Mouse (Mus musculus) effector memory CD4-positive, alpha-beta T cell, adult 7 months (primary cell): ENCODE data around the gene AC134908.4. TPM values are rescaled to one million over a fixed set of nuclear protein-coding genes. Genes with fewer than 3 reads are reported as not detected.

Experiments
- polyA plus RNA-seq: library from polyadenylated mRNA; unstranded; fragments of 100-300 nt; shearing (Covaris generic); gene quantifications from one replicate; pipeline ENCODE4 v1.2.1, GENCODE M21; 2017

The AC134908.4 gene
- polyA plus RNA-seq = not detected

GRCm38 (mm10) chr17:25795609-25796092 lies at the start of gene AC134908.4:
Gene AC134908.4 (minus strand): TSS chr17:25795659.

GRCm38 (mm10) chr17:25844396-25844901 lies 49.0 kb upstream of the AC134908.4 start, which contains the start of gene Rhot2:
Gene Rhot2 (minus strand): TSS chr17:25844851.

GRCm38 (mm10) chr17:25841117-25841880 lies 45.8 kb upstream of the AC134908.4 start, which contains the start of gene Gm20683:
Gene Gm20683 (minus strand): TSS chr17:25841763.

GRCm38 (mm10) chr17:25837076-25837410 lies 41.6 kb upstream of the AC134908.4 start, which contains the start of gene Rhbdl1:
Gene Rhbdl1 (minus strand): TSS chr17:25837295.

GRCm38 (mm10) chr17:25833291-25833663 lies 37.8 kb upstream of the AC134908.4 start, which contains the start of gene Stub1:
Gene Stub1 (minus strand): TSS chr17:25833404.

GRCm38 (mm10) chr17:25828712-25829557 lies 33.5 kb upstream of the AC134908.4 start, which contains the start of gene Jmjd8:
Gene Jmjd8 (plus strand): TSS chr17:25828867.

GRCm38 (mm10) chr17:25823452-25823851 lies 28.0 kb upstream of the AC134908.4 start, which contains the start of gene Wdr24:
Gene Wdr24 (plus strand): TSS chr17:25823627.

GRCm38 (mm10) chr17:25808789-25809605 lies 13.5 kb upstream of the AC134908.4 start, which contains the start of gene Fbxl16:
Gene Fbxl16 (plus strand): TSS chr17:25809085.

GRCm38 (mm10) chr17:25796951-25797369 lies 1.5 kb upstream of the AC134908.4 start, which contains the start of gene Metrn:
Gene Metrn (minus strand): TSS chr17:25797136.

GRCm38 (mm10) chr17:25792615-25793014 lies 2.8 kb downstream of the AC134908.4 start, which contains the start of gene Fam173a:
Gene Fam173a (minus strand): TSS chr17:25792901.

GRCm38 (mm10) chr17:25786280-25786679 lies 9.2 kb downstream of the AC134908.4 start, which contains the start of gene Ccdc78:
Gene Ccdc78 (plus strand): TSS chr17:25786580.

GRCm38 (mm10) chr17:25785281-25785745 lies 10.1 kb downstream of the AC134908.4 start, which contains the start of gene Haghl:
Gene Haghl (minus strand): TSS chr17:25785673.

GRCm38 (mm10) chr17:25773549-25774120 lies 21.8 kb downstream of the AC134908.4 start, which contains the start of gene Narfl:
Gene Narfl (plus strand): TSS chr17:25773776.

GRCm38 (mm10) chr17:25754241-25754640 lies 41.2 kb downstream of the AC134908.4 start, which contains the start of gene Msln:
Gene Msln (minus strand): TSS chr17:25754378.

Other genes starting within 250 kb of the AC134908.4 start
- gene Sox8, start 225.0 kb downstream of the AC134908.4 start, polyA plus RNA-seq = not detected
- 15.7 TPM for gene Lmf1, start 216.6 kb downstream of the AC134908.4 start, polyA plus RNA-seq
- not detected for gene Gng13, start 78.5 kb downstream of the AC134908.4 start, polyA plus RNA-seq
- gene Chtf18, start 68.2 kb downstream of the AC134908.4 start, polyA plus RNA-seq = 5.7 TPM
- 4.0 TPM for gene Rpusd1, start 68.0 kb downstream of the AC134908.4 start, polyA plus RNA-seq
- not detected for gene Mslnl, start 59.6 kb downstream of the AC134908.4 start, polyA plus RNA-seq
- gene Msln, start 41.3 kb downstream of the AC134908.4 start, polyA plus RNA-seq = 0.67 TPM
- gene Narfl, start 21.9 kb downstream of the AC134908.4 start, polyA plus RNA-seq = 20.4 TPM
- gene Haghl, start 10.0 kb downstream of the AC134908.4 start, polyA plus RNA-seq = 26.4 TPM
- 0.69 TPM for gene Ccdc78, start 9.1 kb downstream of the AC134908.4 start, polyA plus RNA-seq
- 121 TPM for gene Fam173a, start 2.8 kb downstream of the AC134908.4 start, polyA plus RNA-seq
- 26.0 TPM for gene Metrn, start 1.5 kb upstream of the AC134908.4 start, polyA plus RNA-seq
- 0.18 TPM for gene Fbxl16, start 13.4 kb upstream of the AC134908.4 start, polyA plus RNA-seq
- gene Wdr24, start 28.0 kb upstream of the AC134908.4 start, polyA plus RNA-seq = 24.5 TPM
- 18.4 TPM for gene Jmjd8, start 33.2 kb upstream of the AC134908.4 start, polyA plus RNA-seq
- gene Stub1, start 37.7 kb upstream of the AC134908.4 start, polyA plus RNA-seq = 132 TPM
- gene Rhbdl1, start 41.6 kb upstream of the AC134908.4 start, polyA plus RNA-seq = 0.55 TPM
- 0.46 TPM for gene Gm20683, start 46.1 kb upstream of the AC134908.4 start, polyA plus RNA-seq
- 18.4 TPM for gene Rhot2, start 49.2 kb upstream of the AC134908.4 start, polyA plus RNA-seq
- gene Wdr90, start 65.8 kb upstream of the AC134908.4 start, polyA plus RNA-seq = 11.1 TPM
- gene Mcrip2, start 73.1 kb upstream of the AC134908.4 start, polyA plus RNA-seq = 4.1 TPM
- 41.4 TPM for gene Mettl26, start 79.4 kb upstream of the AC134908.4 start, polyA plus RNA-seq
- gene Wfikkn1, start 85.2 kb upstream of the AC134908.4 start, polyA plus RNA-seq = 0.49 TPM
- 15.3 TPM for gene Rab40c, start 124.1 kb upstream of the AC134908.4 start, polyA plus RNA-seq
- gene Pigq, start 149.3 kb upstream of the AC134908.4 start, polyA plus RNA-seq = 44.1 TPM
- gene Nhlrc4, start 149.3 kb upstream of the AC134908.4 start, polyA plus RNA-seq = not detected
- not detected for gene A930017K11Rik, start 156.9 kb upstream of the AC134908.4 start, polyA plus RNA-seq
- gene Capn15, start 190.1 kb upstream of the AC134908.4 start, polyA plus RNA-seq = 18.6 TPM